Mouse (Mus musculus) thymus, adult 2 months (tissue): ENCODE measurements around the gene Ints3. TPM values are rescaled to one million over a fixed set of nuclear protein-coding genes. Genes with fewer than 3 reads are reported as not detected.

Experiments used
- DNase-seq: peaks from one replicate; pipeline ENCODE4 v3.0.0; 2021
- H3K27ac ChIP-seq: fragments of 200-500 bp; 2 replicates; pipeline ENCODE4 v1.5.1; 2012; ENCODE audit warnings: low read length, control low read depth; ENCODE audit not compliant: control insufficient read depth, insufficient read depth
- H3K27me3 ChIP-seq: fragments of 200-500 bp; 2 replicates; pipeline ENCODE4 v1.6.1; 2012; ENCODE audit warnings: mild to moderate bottlenecking, low read length, moderate library complexity, mixed read lengths; ENCODE audit not compliant: control insufficient read depth, insufficient read depth
- H3K36me3 ChIP-seq: fragments of 200-500 bp; 2 replicates; pipeline ENCODE4 v1.6.1; 2012; ENCODE audit warnings: mild to moderate bottlenecking, low read length, moderate library complexity; ENCODE audit not compliant: control insufficient read depth, insufficient read depth
- H3K4me1 ChIP-seq: fragments of 200-500 bp; replicated peaks from 2 replicates; pipeline ENCODE4 v1.6.1; 2012; ENCODE audit warnings: low read length; ENCODE audit not compliant: control insufficient read depth, insufficient read depth
- H3K4me3 ChIP-seq: fragments of 200-500 bp; 2 replicates; pipeline ENCODE4 v1.5.1; 2012; ENCODE audit warnings: mild to moderate bottlenecking, low read length, control low read depth, moderate library complexity; ENCODE audit not compliant: control insufficient read depth, insufficient read depth
- CTCF ChIP-seq: fragments of 200-500 bp; IDR thresholded peaks from 2 replicates; pipeline ENCODE4 v1.5.1; 2012; ENCODE audit warnings: mild to moderate bottlenecking, control low read depth, low read length, moderate library complexity, borderline replicate concordance; ENCODE audit not compliant: control insufficient read depth, poor library complexity, insufficient read depth; ENCODE audit errors: extremely low read depth
- POLR2A ChIP-seq: fragments of 200-500 bp; IDR thresholded peaks from 2 replicates; pipeline ENCODE4 v1.6.1; 2012; ENCODE audit warnings: mild to moderate bottlenecking, low read length, control low read depth, moderate library complexity; ENCODE audit not compliant: control insufficient read depth, poor library complexity, insufficient read depth; ENCODE audit errors: extremely low read depth
- WGBS: fragments of 180-500 bp; shearing (Covaris S2); methylation state at CpG from one replicate; pipeline ENCODE4 v1.1.7; 2018; 5-methylcytosine and 5-hydroxymethylcytosine counted together
- polyA plus RNA-seq: library from polyadenylated mRNA; depleted of rRNA; stranded (reverse); fragments of >200 nt; gene quantifications from 2 replicates; pipeline ENCODE4 v1.2.3, GENCODE M21; 2012

Ints3 gene
- polyA plus RNA-seq, 1 experiment, result 46.2 TPM

- no peaks in the 10 kb centered on the region for H3K4me1 ChIP-seq
- no peak for DNase-seq
These were observed 26.3 kb upstream of the Ints3 start for GRCm38 (mm10) chr3:90459727-90460126.

GRCm38 (mm10) chr3:90454931-90455330 is 21.5 kb upstream of the Ints3 start:
- peaks cover 4% of the 10 kb centered on the region; the same call in 1 of the 2 replicates for H3K4me1 ChIP-seq
- H3K36me3 ChIP-seq, result no peaks in the 10 kb centered on the region
- no peak for TF ChIP-seq CTCF
- H3K27ac ChIP-seq, result no peak overlapping the region
- 97% methylated on average over 14 of the region's 14 CpGs for WGBS
- DNase-seq, result no peak
- no peaks in the 10 kb centered on the region for H3K27me3 ChIP-seq
- H3K4me3 ChIP-seq, result no peak overlapping the region

More at GRCm38 (mm10) chr3:90459727-90460126, 26.3 kb upstream of the Ints3 start:
- H3K4me3 ChIP-seq, result no peak overlapping the region
- no peak overlapping the region for H3K27ac ChIP-seq
- H3K27me3 ChIP-seq, result peaks cover 8% of the 10 kb centered on the region; the same call in 1 of the 2 replicates
- H3K36me3 ChIP-seq, result no peaks in the 10 kb centered on the region
- 95% methylated on average over 9 of the region's 9 CpGs for WGBS
- no peak for TF ChIP-seq POLR2A
- no peak for TF ChIP-seq CTCF

- 68% methylated on average over 10 of the region's 10 CpGs for WGBS
- H3K4me3 ChIP-seq, result no peak overlapping the region
These were observed 18.1 kb upstream of the Ints3 start for GRCm38 (mm10) chr3:90451396-90452095.

GRCm38 (mm10) chr3:90450874-90451273 is 17.5 kb upstream of the Ints3 start:
- 64% methylated on average over 12 of the region's 12 CpGs for WGBS
- no peak overlapping the region for H3K27ac ChIP-seq
- TF ChIP-seq CTCF, result no peak
- TF ChIP-seq POLR2A, result no peak
- H3K4me3 ChIP-seq, result no peak overlapping the region
- H3K27me3 ChIP-seq, result no peaks in the 10 kb centered on the region
- H3K36me3 ChIP-seq, result no peaks in the 10 kb centered on the region
- DNase-seq, result no peak
- H3K4me1 ChIP-seq, result peaks cover 15% of the 10 kb centered on the region

More at GRCm38 (mm10) chr3:90451396-90452095, 18.1 kb upstream of the Ints3 start:
- Histone ChIP-seq H3K36me3 (no peaks in the 10 kb centered on the region), H3K27me3 (no peaks in the 10 kb centered on the region), H3K27ac (no peak overlapping the region), H3K4me1 (peaks cover 11% of the 10 kb centered on the region)
- no peak for DNase-seq
- TF ChIP-seq CTCF (no peak), POLR2A (no peak)

GRCm38 (mm10) chr3:90448626-90449025 is 15.2 kb upstream of the Ints3 start:
- 96% methylated on average over 6 of the region's 6 CpGs for WGBS
- no peak for DNase-seq
- H3K27me3 ChIP-seq, result no peaks in the 10 kb centered on the region
- no peak overlapping the region for H3K4me3 ChIP-seq
- TF ChIP-seq CTCF (no peak), POLR2A (no peak)
- no peak overlapping the region for H3K27ac ChIP-seq
- H3K36me3 ChIP-seq, result no peaks in the 10 kb centered on the region
- H3K4me1 ChIP-seq, result peaks cover 15% of the 10 kb centered on the region

GRCm38 (mm10) chr3:90447123-90447494 is 13.7 kb upstream of the Ints3 start:
- Histone ChIP-seq H3K4me1 (peaks cover 15% of the 10 kb centered on the region), H3K36me3 (no peaks in the 10 kb centered on the region), H3K27me3 (no peaks in the 10 kb centered on the region), H3K27ac (no peak overlapping the region), H3K4me3 (no peak overlapping the region)
- 67% methylated on average over 7 of the region's 7 CpGs for WGBS
- no peak for DNase-seq
- TF ChIP-seq CTCF (no peak), POLR2A (no peak)
